Mouse (Mus musculus): ENCODE data around the gene Spata5. TPM values are rescaled to one million over a fixed set of nuclear protein-coding genes. Genes with fewer than 3 reads are reported as not detected.

The Spata5 gene
- polyA plus RNA-seq, 1 experiment from 2014 or later = 17.8 TPM

- H3K4me3 ChIP-seq (replicated peaks) = no peak overlapping the region
- no peaks in the 10 kb centered on the region for H3K9me3 ChIP-seq (replicated peaks)
- H3K4me1 ChIP-seq (replicated peaks) = peaks cover 13% of the 10 kb centered on the region
- H3K27ac ChIP-seq (replicated peaks) = no peak overlapping the region
- no peak overlapping the region for H3K4me2 ChIP-seq
- no peak for ATAC-seq (ENCODE audit: insufficient read depth)
- H3K9ac ChIP-seq = no peak overlapping the region
- WGBS (ENCODE audit: insufficient replicate concordance) = 22% methylated on average over 3 of the region's 3 CpGs
- H3K36me3 ChIP-seq (replicated peaks) = no peaks in the 10 kb centered on the region
- no peaks in the 10 kb centered on the region for H3K27me3 ChIP-seq
Observed at GRCm38 (mm10) chr3:37603541-37603940, 183.8 kb downstream of the Spata5 start.

- H3K4me1 ChIP-seq (replicated peaks) = peaks cover 13% of the 10 kb centered on the region
- H3K9me3 ChIP-seq (replicated peaks) = no peaks in the 10 kb centered on the region
- H3K9ac ChIP-seq = no peak overlapping the region
- no peak for ATAC-seq (ENCODE audit: insufficient read depth)
- no peaks in the 10 kb centered on the region for H3K27me3 ChIP-seq
- H3K36me3 ChIP-seq (replicated peaks) = no peaks in the 10 kb centered on the region
- H3K27ac ChIP-seq (replicated peaks) = no peak overlapping the region
- WGBS (ENCODE audit: insufficient replicate concordance) = 61% methylated on average over 13 of the region's 13 CpGs
- no peak overlapping the region for H3K4me3 ChIP-seq (replicated peaks)
- no peak overlapping the region for H3K4me2 ChIP-seq
Observed at GRCm38 (mm10) chr3:37604976-37605875, 185.5 kb downstream of the Spata5 start.

GRCm38 (mm10) chr3:37605876-37606238, 186.2 kb downstream of the Spata5 start:
- Histone ChIP-seq H3K9ac (no peak overlapping the region), H3K4me1 (replicated peaks) (peaks cover 13% of the 10 kb centered on the region), H3K27me3 (no peaks in the 10 kb centered on the region), H3K4me2 (no peak overlapping the region), H3K9me3 (replicated peaks) (no peaks in the 10 kb centered on the region), H3K36me3 (replicated peaks) (no peaks in the 10 kb centered on the region), H3K27ac (replicated peaks) (no peak overlapping the region), H3K4me3 (replicated peaks) (no peak overlapping the region)
- ATAC-seq (ENCODE audit: insufficient read depth) = no peak
- 69% methylated on average over 10 of the region's 10 CpGs for WGBS (ENCODE audit: insufficient replicate concordance)

GRCm38 (mm10) chr3:37608926-37609325, 189.2 kb downstream of the Spata5 start:
- Histone ChIP-seq H3K4me1 (replicated peaks) (no peaks in the 10 kb centered on the region), H3K9me3 (replicated peaks) (no peaks in the 10 kb centered on the region), H3K27ac (replicated peaks) (no peak overlapping the region), H3K27me3 (no peaks in the 10 kb centered on the region), H3K4me2 (no peak overlapping the region), H3K36me3 (replicated peaks) (no peaks in the 10 kb centered on the region), H3K9ac (no peak overlapping the region), H3K4me3 (replicated peaks) (no peak overlapping the region)
- no peak for ATAC-seq (ENCODE audit: insufficient read depth)
- WGBS (ENCODE audit: insufficient replicate concordance) = 67% methylated on average over 4 of the region's 4 CpGs

GRCm38 (mm10) chr3:37610670-37611069, 191.0 kb downstream of the Spata5 start:
- Histone ChIP-seq H3K9ac (no peak overlapping the region), H3K4me3 (replicated peaks) (no peak overlapping the region), H3K9me3 (replicated peaks) (no peaks in the 10 kb centered on the region), H3K27ac (replicated peaks) (no peak overlapping the region), H3K4me2 (no peak overlapping the region), H3K27me3 (no peaks in the 10 kb centered on the region), H3K36me3 (replicated peaks) (no peaks in the 10 kb centered on the region), H3K4me1 (replicated peaks) (no peaks in the 10 kb centered on the region)
- no peak for ATAC-seq (ENCODE audit: insufficient read depth)
- WGBS (ENCODE audit: insufficient replicate concordance) = 85% methylated on average over 2 of the region's 2 CpGs

- H3K9ac ChIP-seq = no peak overlapping the region
- H3K9me3 ChIP-seq (replicated peaks) = no peaks in the 10 kb centered on the region
- no peak overlapping the region for H3K27ac ChIP-seq (replicated peaks)
- no peaks in the 10 kb centered on the region for H3K36me3 ChIP-seq (replicated peaks)
- ATAC-seq (ENCODE audit: insufficient read depth) = peak; percentile 28; the same call in 1 of the 2 replicates
- 27% methylated on average over 10 of the region's 10 CpGs for WGBS (ENCODE audit: insufficient replicate concordance)
- no peaks in the 10 kb centered on the region for H3K4me1 ChIP-seq (replicated peaks)
- no peak overlapping the region for H3K4me3 ChIP-seq (replicated peaks)
- no peak overlapping the region for H3K4me2 ChIP-seq
- H3K27me3 ChIP-seq = peaks cover 7% of the 10 kb centered on the region; the same call in 1 of the 2 replicates
Observed at GRCm38 (mm10) chr3:37613722-37614121, 194.0 kb downstream of the Spata5 start.

GRCm38 (mm10) chr3:37614878-37615650, 195.4 kb downstream of the Spata5 start:
- no peak for ATAC-seq (ENCODE audit: insufficient read depth)
- no peak overlapping the region for H3K9ac ChIP-seq
- H3K27ac ChIP-seq (replicated peaks) = no peak overlapping the region
- H3K9me3 ChIP-seq (replicated peaks) = no peaks in the 10 kb centered on the region
- H3K4me2 ChIP-seq = no peak overlapping the region
- no peaks in the 10 kb centered on the region for H3K4me1 ChIP-seq (replicated peaks)
- peaks cover 7% of the 10 kb centered on the region; the same call in 1 of the 2 replicates for H3K27me3 ChIP-seq
- no peaks in the 10 kb centered on the region for H3K36me3 ChIP-seq (replicated peaks)
- no peak overlapping the region for H3K4me3 ChIP-seq (replicated peaks)
- WGBS (ENCODE audit: insufficient replicate concordance) = 59% methylated on average over 10 of the region's 10 CpGs

GRCm38 (mm10) chr3:37616586-37617547, 197.2 kb downstream of the Spata5 start:
- Histone ChIP-seq H3K9ac (no peak overlapping the region), H3K4me1 (replicated peaks) (no peaks in the 10 kb centered on the region), H3K4me3 (replicated peaks) (no peak overlapping the region), H3K36me3 (replicated peaks) (no peaks in the 10 kb centered on the region), H3K27me3 (peaks cover 7% of the 10 kb centered on the region; the same call in 1 of the 2 replicates), H3K27ac (replicated peaks) (no peak overlapping the region), H3K9me3 (replicated peaks) (no peaks in the 10 kb centered on the region), H3K4me2 (no peak overlapping the region)
- no peak for ATAC-seq (ENCODE audit: insufficient read depth)
- WGBS (ENCODE audit: insufficient replicate concordance) = 45% methylated on average over 21 of the region's 21 CpGs
